Mouse (Mus musculus) stomach, embryonic 16.5 days (tissue): ENCODE data around the gene Tradd. TPM values are rescaled to one million over a fixed set of nuclear protein-coding genes. Genes with fewer than 3 reads are reported as not detected.

ENCODE experiments used
- ATAC-seq: fragments of 200-750 bp; cut with Nextera tagmentation; 2 replicates; pipeline ENCODE4 v1.8.0; 2017; ENCODE audit warnings: moderate number of reproducible peaks, moderate TSS enrichment; ENCODE audit not compliant: insufficient read depth, low FRiP score
- H3K27ac ChIP-seq: fragments of 300-500 bp; sonication (generic); 2 replicates; pipeline ENCODE4 v1.5.1; 2014; ENCODE audit warnings: low read length
- H3K27me3 ChIP-seq: fragments of 300-500 bp; sonication (generic); 2 replicates; pipeline ENCODE4 v1.6.1; 2014; ENCODE audit warnings: low read length, control low read depth, mixed read lengths; ENCODE audit not compliant: control insufficient read depth, insufficient read depth
- H3K36me3 ChIP-seq: fragments of 300-500 bp; sonication (generic); 2 replicates; pipeline ENCODE4 v1.6.1; 2014; ENCODE audit warnings: low read length; ENCODE audit not compliant: control insufficient read depth, insufficient read depth
- H3K4me1 ChIP-seq: fragments of 300-500 bp; sonication (generic); 2 replicates; pipeline ENCODE4 v1.6.1; 2014; ENCODE audit warnings: low read length, control low read depth, mixed read lengths; ENCODE audit not compliant: control insufficient read depth, insufficient read depth
- H3K4me2 ChIP-seq: fragments of 300-500 bp; sonication (generic); 2 replicates; pipeline ENCODE4 v1.6.1; 2014; ENCODE audit warnings: low read depth, low read length, mixed read lengths
- H3K4me3 ChIP-seq: fragments of 300-500 bp; sonication (generic); replicated peaks from 2 replicates; pipeline ENCODE4 v1.5.1; 2014; ENCODE audit warnings: mild to moderate bottlenecking, low read length
- H3K9ac ChIP-seq: fragments of 300-500 bp; sonication (generic); 2 replicates; pipeline ENCODE4 v1.6.1; 2014; ENCODE audit warnings: low read length
- H3K9me3 ChIP-seq: fragments of 300-500 bp; sonication (generic); replicated peaks from 2 replicates; pipeline ENCODE4 v1.6.1; 2016; ENCODE audit warnings: low read length, control low read depth; ENCODE audit not compliant: control insufficient read depth
- WGBS: fragments of 180-500 bp; shearing (Covaris S2); extraction: QIAGEN DNeasy Blood & Tissue Kit; methylation state at CpG from one replicate; pipeline ENCODE4 v1.1.7; 2014; 5-methylcytosine and 5-hydroxymethylcytosine counted together
- polyA plus RNA-seq: library from polyadenylated mRNA; unstranded; fragments of >200 nt; fragmentation: Nextera tagmentation; extraction: Ambion mirVana; gene quantifications from 2 replicates; pipeline ENCODE4 v1.2.1, GENCODE M21; 2015

Tradd gene
- polyA plus RNA-seq, 1 experiment from 2014 or later = 32.9 TPM

DNA sequence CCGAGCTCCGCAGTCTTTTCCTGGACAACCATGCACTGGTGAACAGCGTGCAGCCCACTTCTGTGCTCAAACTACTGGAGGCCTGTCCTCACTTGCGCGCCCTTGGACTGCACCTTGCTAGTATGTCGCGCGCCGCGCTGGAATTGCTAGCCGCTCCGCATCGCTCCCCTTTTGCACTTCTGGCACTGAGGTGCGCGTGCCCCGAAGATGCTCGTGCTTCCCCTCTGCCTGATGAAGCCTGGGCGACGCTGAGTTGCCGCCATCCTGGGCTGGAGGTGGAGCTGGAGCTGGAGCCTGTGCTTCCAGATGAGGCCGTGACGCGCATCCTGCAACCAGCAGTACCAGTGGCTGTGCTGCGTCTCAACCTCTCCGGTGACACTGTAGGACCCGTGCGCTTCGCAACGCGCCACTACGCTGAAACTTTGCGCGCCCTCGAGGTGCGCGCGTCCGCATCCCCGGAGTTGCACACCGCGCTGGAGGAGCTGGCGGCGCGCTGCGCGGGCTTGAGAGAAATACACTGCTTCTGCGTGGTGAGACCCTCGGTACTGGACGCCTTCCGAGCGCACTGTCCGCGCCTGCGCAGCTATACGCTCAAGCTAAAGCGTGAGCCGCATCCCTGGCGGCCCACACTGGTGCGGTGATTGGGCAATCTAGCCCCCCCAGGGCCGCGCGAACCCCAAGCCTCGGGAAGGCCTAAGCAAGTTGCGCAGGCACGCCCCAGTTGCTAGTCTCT lies 4.1 kb upstream of the Tradd start:
- peak; percentile 26; the same call in 1 of the 2 replicates for ATAC-seq
- 4% methylated on average over 65 of the region's 65 CpGs for WGBS
- Histone ChIP-seq H3K27me3 (peaks cover 67% of the 10 kb centered on the region), H3K9ac (peak overlapping the region; percentile 61), H3K4me2 (peak overlapping the region; percentile 69), H3K9me3 (no peaks in the 10 kb centered on the region), H3K27ac (no peak overlapping the region), H3K4me1 (peaks cover 36% of the 10 kb centered on the region), H3K4me3 (peak overlapping the region; percentile 49), H3K36me3 (no peaks in the 10 kb centered on the region)

DNA sequence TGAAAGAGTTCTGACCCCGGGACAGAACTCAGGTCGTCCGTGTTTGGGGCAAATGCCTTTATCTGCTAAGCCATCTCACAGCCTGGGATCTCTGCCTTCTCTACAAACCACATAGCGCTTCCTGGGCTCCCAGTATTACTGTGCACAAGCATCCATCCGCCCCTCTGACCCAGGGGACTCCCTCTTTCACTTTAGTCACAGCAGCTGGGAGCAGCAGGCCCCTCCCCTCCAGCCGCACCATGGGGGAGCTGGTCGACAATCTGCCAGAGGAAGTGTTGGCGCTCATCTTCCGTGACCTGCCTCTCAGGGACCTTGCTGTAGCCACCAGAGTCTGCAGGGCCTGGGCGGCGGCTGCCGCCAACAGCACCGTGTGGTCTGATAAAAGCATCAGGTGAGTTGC lies 2.4 kb upstream of the Tradd start:
- Histone ChIP-seq H3K36me3 (no peaks in the 10 kb centered on the region), H3K9me3 (no peaks in the 10 kb centered on the region), H3K27ac (no peak overlapping the region), H3K4me2 (no peak overlapping the region), H3K4me3 (no peak overlapping the region), H3K27me3 (peaks cover 57% of the 10 kb centered on the region), H3K9ac (no peak overlapping the region), H3K4me1 (peaks cover 36% of the 10 kb centered on the region)
- WGBS = 45% methylated on average over 13 of the region's 13 CpGs
- ATAC-seq = no peak

DNA sequence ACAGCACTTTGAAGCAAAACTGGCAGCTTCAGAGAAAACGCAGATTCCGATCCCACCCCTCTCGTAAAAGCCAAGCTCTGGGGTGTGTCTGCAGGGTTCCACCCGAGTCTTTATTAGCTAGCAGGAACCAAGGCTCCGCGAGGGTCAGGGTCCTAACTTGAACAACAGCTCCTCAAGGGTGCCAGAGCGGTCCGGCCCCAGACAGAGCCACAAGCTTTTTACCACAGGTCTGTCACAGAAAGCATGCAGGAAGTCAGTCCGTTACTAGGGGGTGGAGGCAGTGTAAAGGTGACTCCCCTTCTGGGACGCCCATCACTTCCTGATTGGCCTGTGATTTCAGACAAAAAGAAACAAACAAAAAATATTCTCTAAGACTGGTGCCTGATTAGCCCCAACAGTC lies 719 bp upstream of the Tradd start:
- H3K9me3 ChIP-seq = no peaks in the 10 kb centered on the region
- no peak overlapping the region for H3K27ac ChIP-seq
- ATAC-seq = no peak
- H3K36me3 ChIP-seq = no peaks in the 10 kb centered on the region
- 10% methylated on average over 10 of the region's 10 CpGs for WGBS
- H3K4me3 ChIP-seq = peak overlapping the region; percentile 67
- H3K4me2 ChIP-seq = peak overlapping the region; percentile 94
- peaks cover 40% of the 10 kb centered on the region for H3K27me3 ChIP-seq
- peaks cover 29% of the 10 kb centered on the region for H3K4me1 ChIP-seq
- peak overlapping the region; percentile 72 for H3K9ac ChIP-seq

DNA sequence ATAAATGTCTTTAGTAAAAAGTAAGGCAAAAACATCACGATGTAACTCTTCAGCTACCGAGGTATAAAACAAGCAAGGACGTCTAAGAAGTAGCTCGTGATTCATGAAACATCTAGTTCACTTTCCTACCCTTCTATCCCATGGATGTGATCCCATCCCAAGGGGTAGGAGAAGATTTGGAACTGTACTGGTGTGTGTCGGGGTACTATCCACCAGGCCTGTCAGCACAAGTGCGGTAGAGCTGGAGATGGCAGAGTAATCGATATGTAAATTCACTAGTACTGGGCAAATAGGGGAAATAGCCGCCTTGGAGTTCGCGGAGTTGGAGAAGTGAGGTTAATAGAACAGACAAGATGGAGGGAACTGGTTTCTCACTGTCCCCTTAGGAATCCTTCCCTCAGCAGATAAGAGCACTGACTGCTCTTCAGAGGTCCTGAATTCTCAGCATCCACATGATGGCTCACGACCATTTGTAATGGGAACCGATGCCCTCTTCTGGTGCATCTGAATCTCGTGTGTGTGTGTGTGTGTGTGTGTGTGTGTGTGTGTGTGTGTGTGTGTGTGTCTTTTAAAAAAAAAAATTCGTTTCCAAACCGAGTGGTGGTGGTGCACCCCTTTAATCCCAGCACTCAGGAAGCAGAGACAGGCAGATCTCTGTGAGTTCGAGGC lies 1.0 kb downstream of the Tradd start:
- no peak for ATAC-seq
- Histone ChIP-seq H3K4me1 (peaks cover 25% of the 10 kb centered on the region), H3K9ac (no peak overlapping the region), H3K27ac (no peak overlapping the region), H3K27me3 (peaks cover 30% of the 10 kb centered on the region), H3K4me2 (peak overlapping the region; percentile 94), H3K9me3 (no peaks in the 10 kb centered on the region), H3K36me3 (no peaks in the 10 kb centered on the region), H3K4me3 (peak overlapping the region; percentile 67)
- WGBS = 45% methylated on average over 16 of the region's 16 CpGs

DNA sequence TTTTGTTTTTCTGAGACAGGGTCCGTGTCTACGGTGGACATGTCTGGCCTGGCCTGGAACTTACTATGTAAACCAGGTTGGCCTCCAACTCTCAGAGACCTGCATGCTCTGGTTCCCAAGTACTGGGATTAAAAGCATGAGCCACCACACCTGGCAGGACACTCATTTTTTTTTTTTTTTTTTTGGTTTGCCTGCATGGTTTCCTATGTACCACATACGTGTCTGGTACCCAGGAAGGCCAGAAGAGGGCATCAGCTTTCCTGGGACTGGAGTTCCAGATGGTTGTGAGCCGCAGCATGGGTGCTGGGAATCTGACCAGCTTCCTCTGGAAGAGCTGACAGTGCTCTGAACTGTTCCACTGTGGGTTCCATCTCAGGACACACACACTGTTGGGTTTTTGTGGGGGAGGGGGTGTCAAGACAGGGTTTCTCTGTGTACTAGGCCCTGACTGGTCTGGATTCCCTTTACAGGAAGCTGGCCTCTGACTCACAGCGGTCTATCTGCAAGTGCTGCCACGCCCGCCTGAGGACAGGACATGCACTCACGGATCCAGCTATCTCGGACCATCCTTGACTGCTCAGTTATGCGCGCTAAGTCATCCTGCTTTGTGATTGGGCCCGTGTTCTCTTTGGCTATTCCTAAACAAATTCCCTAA lies 3.0 kb downstream of the Tradd start:
- Histone ChIP-seq H3K27ac (no peak overlapping the region), H3K4me1 (peaks cover 22% of the 10 kb centered on the region), H3K4me2 (no peak overlapping the region), H3K27me3 (peaks cover 14% of the 10 kb centered on the region), H3K9me3 (no peaks in the 10 kb centered on the region), H3K4me3 (no peak overlapping the region), H3K9ac (no peak overlapping the region), H3K36me3 (no peaks in the 10 kb centered on the region)
- no peak for ATAC-seq
- WGBS = 84% methylated on average over 12 of the region's 12 CpGs

DNA sequence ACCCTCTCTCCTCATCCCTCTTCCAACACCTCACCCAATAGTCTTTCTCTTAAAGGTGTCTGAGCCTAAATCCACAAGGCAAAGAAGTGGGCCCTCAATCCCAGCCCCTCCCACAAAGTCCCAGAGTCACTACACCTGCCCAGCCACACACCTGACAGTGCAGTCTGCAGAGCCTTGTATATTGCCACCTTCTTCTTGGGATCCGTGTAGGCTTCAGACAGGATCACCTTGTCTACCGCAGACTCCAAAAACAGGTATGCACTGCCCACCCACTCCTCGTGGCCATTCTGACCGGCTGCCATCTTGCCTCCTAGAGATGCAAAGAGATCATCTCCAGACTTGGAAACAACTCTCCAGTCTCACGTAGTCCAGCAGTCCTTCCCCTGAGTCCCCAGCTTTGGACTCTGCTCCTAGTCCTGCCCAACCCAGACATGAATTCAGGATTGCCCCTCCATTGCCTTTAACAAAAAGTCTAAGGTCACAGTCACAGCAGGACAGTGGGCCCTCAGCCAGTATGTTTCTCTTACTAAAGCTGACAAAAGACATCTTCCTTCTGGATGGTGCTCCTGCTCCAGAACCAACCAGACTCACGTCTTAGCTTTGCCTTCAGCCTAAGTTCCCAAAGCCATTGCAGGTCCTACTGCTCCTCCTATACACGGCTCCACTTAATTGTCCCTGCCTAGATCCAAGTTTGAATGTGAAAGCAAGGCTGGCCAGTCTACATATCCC lies 3.9 kb downstream of the Tradd start:
- 73% methylated on average over 7 of the region's 7 CpGs for WGBS
- Histone ChIP-seq H3K4me3 (no peak overlapping the region), H3K27ac (no peak overlapping the region), H3K27me3 (peaks cover 10% of the 10 kb centered on the region), H3K9me3 (no peaks in the 10 kb centered on the region), H3K4me1 (peaks cover 22% of the 10 kb centered on the region), H3K9ac (no peak overlapping the region), H3K36me3 (no peaks in the 10 kb centered on the region), H3K4me2 (no peak overlapping the region)
- no peak for ATAC-seq

DNA sequence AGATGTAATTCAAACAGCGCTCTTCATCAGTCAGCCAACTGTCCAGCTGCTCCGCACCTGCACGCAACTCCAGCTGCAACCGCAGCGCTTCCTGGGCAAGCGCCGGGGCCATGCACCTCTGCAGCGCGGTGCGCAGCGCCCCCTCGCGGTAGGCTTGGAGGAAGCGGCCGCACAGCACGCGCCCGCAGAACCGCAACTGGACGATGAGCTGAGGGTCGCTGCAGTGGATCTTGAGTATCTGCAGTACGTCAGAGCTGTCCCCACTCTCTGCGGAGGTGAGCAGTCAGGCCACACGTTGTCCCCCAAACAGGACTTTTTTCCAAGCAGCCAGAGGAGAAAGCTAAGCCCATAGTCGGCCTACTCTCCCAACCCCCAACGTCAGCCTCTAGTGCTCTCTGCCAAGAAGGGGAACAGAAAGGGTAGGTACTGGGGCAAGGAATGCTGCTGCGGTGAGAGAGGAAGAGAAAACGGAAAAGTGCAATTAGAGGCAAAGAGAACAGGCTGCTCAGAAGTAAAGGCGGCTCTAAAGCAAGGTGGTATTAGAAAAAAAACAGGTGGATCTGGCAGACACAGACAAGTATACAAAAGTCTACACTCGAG lies 4.6 kb downstream of the Tradd start:
- peak overlapping the region; percentile 58 for H3K9ac ChIP-seq

DNA sequence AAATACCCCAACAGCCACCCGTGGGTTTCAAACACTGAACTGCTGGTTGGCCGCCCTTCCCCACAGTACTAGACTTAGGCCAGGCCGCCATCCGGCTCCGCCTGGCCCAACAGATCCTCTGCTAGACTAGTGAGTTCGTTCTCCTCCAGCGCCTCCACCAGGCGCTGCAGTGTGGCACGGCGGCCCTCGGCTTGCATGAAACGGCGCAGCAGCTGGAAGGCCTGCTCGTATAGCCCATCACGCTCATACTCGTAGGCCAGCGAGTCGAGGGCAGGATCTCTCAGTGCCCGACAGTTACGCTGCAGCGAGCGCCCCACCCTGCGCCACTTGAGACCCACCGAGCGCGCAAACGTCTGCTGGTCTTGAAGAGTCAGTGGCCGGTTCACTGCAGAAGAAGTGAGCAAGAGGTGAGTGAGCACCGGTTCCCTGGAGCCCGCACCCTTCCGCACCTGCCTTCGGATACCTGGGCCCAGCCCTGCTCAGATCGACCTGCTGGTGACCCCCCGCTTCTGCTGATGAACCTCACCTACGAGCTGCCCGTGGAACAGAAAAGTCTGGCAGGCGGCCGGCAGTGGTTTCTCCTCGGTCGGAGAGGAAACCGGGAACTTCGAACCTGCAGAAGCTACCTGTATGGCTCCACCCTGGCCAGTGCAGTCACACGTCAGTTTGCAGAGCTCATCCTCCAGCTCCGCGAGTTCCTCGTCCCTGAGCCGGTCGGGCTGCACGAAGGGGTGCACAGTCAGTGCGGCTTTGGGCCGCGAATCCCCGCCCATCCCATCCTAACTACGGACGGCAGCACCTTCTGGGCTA lies 5.3 kb downstream of the Tradd start:
- peak overlapping the region; percentile 43 for H3K4me3 ChIP-seq
- peak overlapping the region; percentile 58 for H3K9ac ChIP-seq
- H3K27me3 ChIP-seq = peaks cover 10% of the 10 kb centered on the region
- H3K27ac ChIP-seq = no peak overlapping the region
- peak overlapping the region; percentile 77 for H3K4me2 ChIP-seq
- H3K4me1 ChIP-seq = peaks cover 24% of the 10 kb centered on the region
- WGBS = 8% methylated on average over 55 of the region's 55 CpGs
- H3K9me3 ChIP-seq = no peaks in the 10 kb centered on the region
- peak; percentile 12; the same call in 1 of the 2 replicates for ATAC-seq
- no peaks in the 10 kb centered on the region for H3K36me3 ChIP-seq

More for the DNA sequence above, 4.6 kb downstream of the Tradd start:
- peak overlapping the region; percentile 43 for H3K4me3 ChIP-seq
- peaks cover 10% of the 10 kb centered on the region for H3K27me3 ChIP-seq
- no peak overlapping the region for H3K27ac ChIP-seq
- ATAC-seq = peak; percentile 37; the same call in 1 of the 2 replicates
- no peaks in the 10 kb centered on the region for H3K36me3 ChIP-seq
- peak overlapping the region; percentile 77 for H3K4me2 ChIP-seq
- H3K4me1 ChIP-seq = peaks cover 20% of the 10 kb centered on the region
- no peaks in the 10 kb centered on the region for H3K9me3 ChIP-seq
- 5% methylated on average over 30 of the region's 30 CpGs for WGBS
